Mouse (Mus musculus): ENCODE measurements around the gene Rbm8a2.

- no peak for TF ChIP-seq GATA1 (IDR thresholded peaks at IDR 0.05; ENCODE audit: borderline replicate concordance, low read length)
- TF ChIP-seq FLI1 (IDR thresholded peaks at IDR 0.05; ENCODE audit: low read length) = no peak
These were observed 42.6 kb downstream of the Rbm8a2 start for GRCm38 (mm10) chr1:175936282-175936737.
